Mouse (Mus musculus) cerebellum, adult 11 months (tissue): ENCODE results near the gene Slu7.

Experiments used
- DNase-seq: peaks from one replicate; pipeline ENCODE4 v3.0.0; 2022

Gene Slu7

DNA sequence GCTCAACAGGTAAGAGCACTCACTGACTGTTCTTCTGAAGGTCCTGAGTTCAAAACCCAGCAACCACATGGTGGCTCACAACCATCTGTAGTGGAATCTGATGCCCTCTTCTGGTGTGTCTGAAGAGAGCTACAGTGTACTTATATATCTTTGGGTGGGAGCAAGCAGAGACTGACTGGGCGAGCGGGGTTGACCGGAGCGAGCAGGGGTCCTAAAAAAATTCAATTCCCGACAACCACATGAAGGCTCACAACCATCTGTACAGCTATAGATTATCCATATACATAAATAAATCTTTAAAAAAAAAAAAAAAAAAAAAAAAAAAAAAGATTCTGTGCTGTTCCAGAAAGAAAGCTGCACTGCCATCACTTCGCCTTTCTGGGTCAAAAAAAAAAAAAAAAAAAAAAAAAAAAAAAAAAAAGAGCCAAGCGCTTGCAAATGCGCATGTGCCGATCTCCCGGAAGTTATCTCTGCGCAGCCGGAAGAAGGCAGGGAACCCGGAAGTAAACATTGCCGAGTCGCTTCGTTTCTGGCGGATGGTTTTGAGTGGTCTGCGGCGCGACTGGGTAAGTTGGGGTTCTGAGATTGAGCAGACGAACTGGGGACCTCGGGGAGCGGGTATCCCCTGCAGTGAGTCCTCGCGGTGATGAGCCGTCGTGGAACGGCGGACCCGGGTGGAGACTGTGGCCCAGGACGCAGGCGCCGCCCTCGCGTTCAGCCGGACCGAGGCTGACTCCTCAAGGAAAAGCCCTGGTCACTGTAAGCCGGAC lies at the start of gene Slu7:
Gene Slu7, plus strand, starts transcription at position 491 of the 770 bp plus-strand sequence.
- DNase-seq: peak; percentile 65

DNA sequence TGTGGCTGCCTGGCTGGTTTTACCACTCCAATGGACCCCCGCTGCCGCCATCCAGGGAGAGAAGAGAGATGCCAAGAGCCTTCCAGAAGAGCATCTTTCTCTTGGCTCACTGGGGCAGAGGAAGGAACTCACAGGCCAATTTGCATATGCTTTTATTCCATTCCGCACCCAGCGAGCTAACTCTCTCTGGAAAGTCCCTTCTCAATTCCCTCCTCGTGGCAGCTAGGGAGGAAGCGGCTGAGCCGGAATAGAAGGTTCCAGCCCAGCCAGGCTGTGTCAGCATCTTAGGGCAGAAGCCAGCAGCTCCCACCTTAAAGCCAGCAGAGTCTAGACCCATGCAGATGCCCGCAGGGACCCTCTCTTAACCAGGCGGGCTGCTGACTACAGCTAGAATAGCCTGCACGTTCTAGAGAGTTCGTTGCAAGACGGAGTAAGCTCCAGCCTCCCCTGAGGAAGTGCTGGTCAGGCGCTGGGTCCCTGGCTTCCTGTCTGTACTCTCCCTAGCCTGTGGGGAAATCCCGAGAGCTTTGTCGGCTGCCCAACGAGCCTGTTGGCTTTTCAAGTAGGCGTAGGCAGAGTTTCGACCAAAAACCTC lies 48.4 kb upstream of the Slu7 start:
- peak; percentile 8 for DNase-seq

DNA sequence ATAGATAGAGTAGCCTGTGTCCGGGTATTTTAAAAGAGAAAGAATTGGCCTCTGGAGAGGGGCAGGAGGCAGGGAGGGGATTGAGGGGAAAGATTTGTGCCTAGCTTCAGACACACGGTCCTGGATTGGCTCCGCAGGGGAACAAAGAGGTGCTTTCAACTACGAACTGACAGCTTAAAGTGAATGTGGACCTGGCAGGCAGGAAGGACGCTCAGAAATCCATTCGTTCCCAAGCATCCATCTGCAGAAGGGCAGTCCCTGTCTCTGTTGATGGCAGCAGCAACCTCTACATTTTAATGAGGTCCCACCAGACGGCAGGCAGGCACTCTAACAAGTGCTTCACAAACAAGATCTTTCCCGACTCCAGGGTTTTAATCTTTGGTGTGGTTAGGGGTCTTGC lies 47.8 kb upstream of the Slu7 start:
- no peak for DNase-seq

- DNase-seq: no peak
These were observed 46.3 kb upstream of the Slu7 start for GRCm38 (mm10) chr11:43387004-43387880.

DNA sequence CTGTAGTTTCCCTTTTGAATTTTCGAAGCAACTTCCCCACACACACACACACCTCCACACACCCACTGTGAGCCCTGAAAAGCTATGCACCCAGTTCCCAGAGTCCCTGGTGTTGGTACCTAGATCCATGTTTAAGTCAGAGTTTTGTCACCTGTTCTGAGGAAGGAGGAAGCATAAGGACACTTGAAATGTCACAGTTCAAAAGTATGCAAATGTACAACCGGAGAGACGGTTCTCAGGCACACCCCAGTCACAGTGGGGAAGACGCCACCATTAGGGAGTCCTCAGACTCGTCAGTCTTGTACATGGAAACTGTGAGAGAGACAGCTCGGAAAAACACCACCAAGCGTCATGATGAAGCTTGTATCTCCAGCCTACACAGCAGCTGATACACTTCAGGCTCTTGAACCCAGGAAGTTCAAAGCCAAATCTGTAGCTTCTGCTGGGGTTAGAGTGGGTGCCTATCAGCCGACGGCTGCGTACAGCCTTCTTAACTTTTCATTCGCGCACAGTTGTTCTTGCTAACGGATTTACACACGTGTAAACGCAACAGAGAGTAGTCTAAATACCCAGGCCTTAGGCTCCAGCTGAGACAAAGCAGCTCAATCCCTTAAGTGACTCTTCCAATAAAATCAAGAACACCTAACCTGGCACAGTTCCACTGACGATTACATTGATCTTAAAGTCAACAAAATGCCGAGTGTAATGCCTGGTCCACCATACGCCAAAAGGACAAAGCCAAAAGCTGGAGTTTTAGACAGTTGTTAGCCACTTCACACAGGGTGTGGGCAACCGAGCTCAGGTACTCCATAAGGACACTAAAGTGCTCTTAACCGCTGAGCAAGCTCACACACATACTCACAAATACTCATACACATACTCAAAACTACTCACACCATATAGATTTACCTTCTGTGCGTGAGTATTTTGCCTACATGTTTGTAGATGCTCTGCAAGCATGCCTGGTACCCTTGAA lies 45.1 kb upstream of the Slu7 start:
- no peak for DNase-seq

DNA sequence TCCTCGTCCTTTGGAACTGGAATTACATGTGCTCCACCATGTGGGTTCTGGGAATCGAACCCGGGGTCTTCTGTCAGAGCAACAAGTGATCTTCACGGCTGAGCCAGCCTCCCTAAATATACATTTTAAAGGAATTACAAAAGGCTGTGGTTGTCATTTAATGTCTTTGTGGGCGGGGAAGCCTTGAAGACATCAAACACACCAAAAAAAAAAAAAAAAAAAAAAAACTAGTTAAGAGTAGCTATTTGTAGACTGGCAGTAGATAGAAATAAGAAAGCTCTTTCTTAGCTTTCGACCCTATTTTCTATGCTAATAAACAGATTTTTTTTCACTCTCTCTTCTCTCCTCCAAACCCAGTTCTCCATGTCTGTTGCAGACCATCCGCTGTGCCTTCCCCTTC lies 44.4 kb upstream of the Slu7 start:
- no peak for DNase-seq

- DNase-seq: no peak
These were observed 40.8 kb upstream of the Slu7 start for GRCm38 (mm10) chr11:43392757-43393156.

- no peak for DNase-seq
These were observed 40.2 kb upstream of the Slu7 start for GRCm38 (mm10) chr11:43393325-43393724.

DNA sequence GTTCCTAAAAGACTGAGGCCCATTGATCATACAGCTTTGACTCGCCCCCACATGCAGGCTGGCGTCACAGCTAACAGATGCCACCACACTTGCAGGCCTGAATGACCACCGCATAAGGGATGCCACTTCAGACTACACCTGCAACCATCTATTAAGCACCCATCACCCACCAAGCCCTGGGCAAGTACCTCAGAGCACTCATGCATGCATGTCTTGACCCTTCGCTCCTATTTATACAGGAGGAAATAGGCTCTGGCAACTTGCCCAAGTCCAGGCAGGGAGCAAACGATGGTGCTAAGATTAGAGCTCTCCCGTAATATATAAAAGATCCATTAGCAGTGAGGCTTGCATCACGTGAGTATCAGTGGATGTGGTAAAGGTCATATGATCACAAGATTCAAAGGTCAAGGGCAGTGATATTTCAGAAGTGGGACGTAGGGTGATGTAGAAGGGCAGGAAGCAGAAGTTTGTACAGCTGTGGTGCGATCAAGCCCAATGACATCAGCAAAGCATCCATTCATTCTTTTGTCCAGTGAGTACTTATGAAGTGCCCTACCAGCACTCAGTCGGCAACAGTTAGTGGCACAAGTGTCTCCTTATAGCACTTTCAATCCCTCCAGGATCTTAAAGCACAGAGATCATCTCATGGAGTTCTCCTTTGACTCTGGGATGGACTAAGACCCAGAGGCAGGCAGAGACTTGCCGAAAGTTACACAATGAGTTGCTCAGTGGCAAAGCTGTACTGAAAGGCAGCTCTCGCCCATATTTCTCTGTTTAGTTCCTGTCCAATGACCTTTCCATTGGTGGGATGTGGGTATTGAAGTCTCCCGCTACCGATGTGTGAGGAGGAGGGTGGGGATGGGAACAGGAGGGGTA lies 38.2 kb upstream of the Slu7 start:
- no peak for DNase-seq

DNA sequence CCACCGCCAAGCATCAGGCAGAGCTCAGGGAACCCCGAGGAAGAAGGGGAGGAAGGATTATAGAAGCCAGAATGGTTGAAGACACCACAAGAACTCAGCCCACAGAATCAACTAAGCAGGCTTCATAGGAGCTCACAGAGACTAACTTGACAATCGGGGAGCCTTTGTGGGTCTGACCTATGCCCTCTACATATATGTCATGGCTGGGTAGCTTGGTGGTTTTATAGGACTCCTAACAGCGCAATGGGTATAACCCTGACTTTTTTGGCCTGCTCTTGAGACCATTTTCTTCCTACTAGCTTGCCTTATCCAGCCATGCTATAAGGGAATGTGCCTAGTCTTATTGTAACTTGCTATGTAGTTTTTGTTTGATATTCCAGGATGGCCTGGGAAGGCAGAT lies 37.3 kb upstream of the Slu7 start:
- no peak for DNase-seq

DNA sequence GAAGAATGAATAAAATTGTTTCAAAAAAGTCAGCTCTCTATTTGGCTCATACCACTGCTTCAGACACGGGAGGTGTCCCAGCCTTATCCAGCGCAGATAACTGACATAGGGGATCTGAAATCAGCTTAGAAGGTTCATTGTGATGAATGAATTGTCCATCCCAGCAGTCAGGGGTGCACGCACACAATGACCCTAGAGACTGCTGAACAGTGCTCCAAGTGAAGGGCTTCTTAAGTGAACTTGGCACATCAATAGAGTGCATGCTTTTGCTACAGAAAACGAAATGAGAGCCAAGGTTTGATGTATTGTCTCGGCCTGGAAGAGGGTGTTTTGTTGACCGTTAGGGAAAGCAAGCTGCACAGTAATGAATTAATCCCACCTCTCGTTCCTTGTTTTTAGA lies 36.9 kb upstream of the Slu7 start:
- no peak for DNase-seq

GRCm38 (mm10) chr11:43399297-43399696 lies 34.2 kb upstream of the Slu7 start:
- DNase-seq: no peak

- DNase-seq: no peak
These were observed 33.4 kb upstream of the Slu7 start for GRCm38 (mm10) chr11:43400131-43400530.

GRCm38 (mm10) chr11:43404150-43404807 lies 29.3 kb upstream of the Slu7 start:
- DNase-seq: no peak

GRCm38 (mm10) chr11:43408888-43409287 lies 24.7 kb upstream of the Slu7 start:
- DNase-seq: no peak

DNA sequence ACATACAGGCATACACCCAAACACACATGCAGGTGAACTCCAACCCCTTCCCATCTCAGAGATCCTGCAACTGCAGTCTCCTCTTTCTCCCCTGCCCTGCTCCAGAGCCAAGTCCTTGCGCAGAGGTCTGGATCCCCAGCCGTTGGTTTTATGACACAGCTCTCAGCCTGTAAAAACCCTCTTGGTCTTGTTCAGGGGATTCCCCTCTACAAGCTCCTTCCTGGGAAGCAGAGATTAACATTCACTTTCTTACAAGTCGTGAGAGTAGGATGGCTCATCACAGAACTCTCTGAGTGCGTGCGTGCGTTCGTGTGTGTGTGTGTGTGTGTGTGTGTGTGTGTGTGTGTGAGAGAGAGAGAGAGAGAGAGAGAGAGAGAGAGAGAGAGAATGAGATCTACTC lies 23.3 kb upstream of the Slu7 start:
- DNase-seq: no peak

DNA sequence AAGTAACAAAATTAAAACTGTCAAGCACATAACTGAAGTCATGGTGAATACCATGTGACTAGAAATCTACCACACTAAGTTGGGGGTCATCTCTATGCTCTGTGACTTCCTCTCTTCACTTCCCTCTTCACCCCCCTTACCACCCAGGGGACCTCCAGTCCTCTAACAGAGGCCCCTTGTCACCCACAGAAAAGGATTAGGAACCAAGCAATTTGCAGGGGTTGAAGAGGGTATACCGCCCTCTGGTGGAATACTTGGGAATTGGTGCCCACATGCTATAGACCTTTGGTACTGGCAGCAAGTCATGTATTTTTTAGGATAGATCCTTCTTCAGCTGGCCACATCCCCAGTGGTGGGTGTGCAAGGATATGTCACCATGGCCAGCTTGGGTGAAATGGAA lies 22.1 kb upstream of the Slu7 start:
- DNase-seq: peak; percentile 43

GRCm38 (mm10) chr11:43412771-43413451 lies 20.6 kb upstream of the Slu7 start:
- DNase-seq: peak; percentile 64

DNA sequence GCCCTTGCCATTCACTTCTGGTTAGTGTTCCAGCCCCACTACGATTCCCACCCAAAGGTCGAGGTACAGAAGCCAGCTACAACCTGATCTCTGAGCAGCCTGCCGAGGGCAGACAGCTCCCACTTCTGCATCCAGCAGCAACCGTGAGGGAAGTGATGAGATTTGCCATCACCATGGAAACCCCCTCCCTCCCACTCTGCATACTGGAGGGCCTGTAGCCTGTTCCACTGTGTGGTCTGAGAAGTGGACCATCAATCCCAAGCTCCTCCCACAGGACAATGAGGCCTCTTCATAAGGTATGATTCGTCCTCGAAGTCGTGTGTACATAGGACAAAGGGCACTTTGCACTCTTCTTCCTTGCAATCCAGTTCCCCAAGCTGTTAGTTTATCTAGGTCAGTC lies 16.3 kb upstream of the Slu7 start:
- DNase-seq: no peak

DNA sequence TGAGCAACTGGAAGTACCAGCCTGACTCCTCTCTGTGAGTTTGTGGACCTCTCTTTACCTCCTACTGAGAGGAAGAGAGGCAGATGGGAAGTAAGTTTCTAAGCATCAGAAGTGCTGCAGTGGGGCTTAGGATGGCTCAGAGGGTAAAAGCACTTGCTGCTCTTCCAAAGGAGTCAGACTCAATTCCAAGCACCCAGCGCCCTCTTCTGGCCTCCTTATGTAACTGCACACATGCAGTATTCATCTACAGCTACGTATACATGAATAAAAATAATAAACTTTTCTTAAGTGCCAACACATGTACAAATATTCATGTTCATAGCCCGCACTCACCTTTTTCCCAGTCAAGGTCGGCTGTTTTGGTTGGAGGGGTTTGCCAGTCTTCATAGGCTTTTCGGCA lies 9.2 kb upstream of the Slu7 start:
- no peak for DNase-seq
